Mouse (Mus musculus) brain, embryonic 14.5 days (tissue): ENCODE data around the gene Pde10a.

Experiments used
- CTCF ChIP-seq: fragments of 200-500 bp; IDR thresholded peaks from 2 replicates; pipeline ENCODE4 v1.5.1; 2012; ENCODE audit warnings: inconsistent platforms, mild to moderate bottlenecking, moderate library complexity, borderline replicate concordance; ENCODE audit not compliant: insufficient read depth, insufficient read length; ENCODE audit errors: extremely low read depth
- POLR2A ChIP-seq: fragments of 200-500 bp; IDR thresholded peaks from 2 replicates; pipeline ENCODE4 v1.6.1; 2012; ENCODE audit warnings: mild to moderate bottlenecking, inconsistent platforms, borderline replicate concordance; ENCODE audit not compliant: poor library complexity, insufficient read depth, insufficient read length, severe bottlenecking; ENCODE audit errors: extremely low read depth

DNA sequence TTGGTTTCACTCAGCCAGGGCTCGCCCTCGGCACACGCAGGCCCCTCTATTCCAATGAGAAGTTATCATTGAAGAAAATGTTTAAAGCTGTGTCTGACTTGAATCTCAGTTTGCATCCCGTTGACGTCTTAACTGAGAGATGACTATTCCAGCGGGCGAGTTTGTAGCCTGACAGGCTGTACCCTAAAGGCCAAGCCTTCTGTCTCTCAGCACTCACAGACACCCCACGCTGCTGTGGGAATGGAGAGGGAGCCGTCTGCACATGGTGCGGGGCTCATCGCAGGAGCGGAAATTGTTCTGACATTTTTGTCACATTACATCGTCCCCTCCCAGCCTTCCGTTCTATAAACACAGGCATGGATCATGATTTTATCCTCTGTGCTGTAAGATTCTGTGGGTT is 370.8 kb downstream of the Pde10a start:
- TF ChIP-seq POLR2A: no peak
- no peak for TF ChIP-seq CTCF
